Mouse (Mus musculus): Measurements from ENCODE around the gene N4bp2. TPM values are rescaled to one million over a fixed set of nuclear protein-coding genes. Genes with fewer than 3 reads are reported as not detected.
A peak's percentile ranks its signal among the peaks of the same experiment; 100 is the strongest.

N4bp2 gene
- total RNA-seq, 2 experiments from 2014 or later = 27.6 to 28.3 TPM

GRCm38 (mm10) chr5:65823601-65824133, 60.3 kb downstream of the N4bp2 start:
- peak; percentile 37 to 64 for DNase-seq
- intact Hi-C loops (cut with DNase I) = loop anchor here (1.0 kb wide), 1 partner anchor 115 kb away; no protein-coding TSS in a partner anchor

- no peak for DNase-seq
- intact Hi-C loops (cut with DNase I) = no loop called here
Measured at GRCm38 (mm10) chr5:65826476-65826875, 63.2 kb downstream of the N4bp2 start.

DNA sequence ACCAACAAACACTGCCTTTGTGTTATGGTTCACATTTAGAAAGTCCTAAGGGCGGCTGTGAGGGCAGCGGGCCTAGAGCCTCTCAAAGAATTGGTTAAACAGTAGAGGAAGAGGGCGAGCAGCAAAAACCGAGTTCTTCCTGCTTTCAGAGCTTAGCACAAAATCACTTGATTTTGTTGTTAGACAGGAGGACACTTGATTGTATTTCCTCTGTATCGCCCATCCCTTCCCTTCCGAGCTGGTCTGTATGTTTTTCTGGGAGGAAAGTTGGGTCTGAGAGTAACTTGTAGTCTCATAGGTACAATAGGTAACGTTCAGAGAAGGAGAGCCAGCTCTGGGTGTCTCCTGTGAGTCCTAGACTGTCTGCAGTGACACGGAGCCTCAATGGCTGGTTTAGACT, 63.8 kb downstream of the N4bp2 start:
- intact Hi-C loops (cut with DNase I) = no loop called here

DNA sequence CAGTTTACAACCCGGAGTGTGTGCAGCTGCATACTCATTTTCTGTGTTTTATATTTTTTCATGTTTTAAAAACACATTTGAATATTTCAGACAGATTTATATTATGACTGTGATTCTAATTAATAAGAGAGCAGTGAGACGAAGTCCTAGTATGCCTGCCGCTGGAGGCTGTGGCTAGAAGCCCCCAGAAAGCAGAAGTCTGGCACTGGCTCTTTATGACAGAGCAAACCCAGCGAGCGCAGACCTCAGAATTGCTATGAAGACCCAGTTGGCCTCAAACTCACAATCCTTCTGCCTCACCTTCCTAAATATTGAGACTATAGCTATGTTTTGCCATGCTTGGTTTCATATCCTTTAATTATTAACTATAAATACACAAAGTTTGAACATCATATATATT, 64.9 kb downstream of the N4bp2 start:
- DNase-seq = no peak
- intact Hi-C loops (cut with DNase I) = no loop called here

More for the DNA sequence above, 63.8 kb downstream of the N4bp2 start:
- no peak for DNase-seq

DNA sequence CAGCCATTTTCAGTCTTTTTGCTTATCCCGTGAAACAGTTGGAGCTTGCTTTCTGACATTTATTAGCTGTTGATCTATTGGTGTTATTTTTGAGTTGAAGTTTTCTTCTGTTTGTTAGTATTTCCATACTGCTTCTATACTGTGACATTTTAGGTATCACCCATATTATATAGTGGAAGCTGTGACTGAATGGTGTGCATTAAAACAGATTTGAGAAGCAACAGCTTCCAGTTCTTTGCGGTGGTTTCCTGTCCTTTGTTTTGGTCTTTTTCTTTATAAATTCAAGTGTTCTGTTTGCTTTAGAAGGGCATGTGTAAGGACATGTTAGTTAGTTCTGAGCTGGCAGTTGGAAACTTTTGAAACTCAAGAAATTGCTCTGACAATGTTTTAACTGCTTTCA, 65.7 kb downstream of the N4bp2 start:
- DNase-seq = no peak
- intact Hi-C loops (cut with DNase I) = no loop called here

GRCm38 (mm10) chr5:65831917-65832618, 68.7 kb downstream of the N4bp2 start:
- intact Hi-C loops (cut with DNase I) = no loop called here
- DNase-seq = peak in 1 of 2 experiments; percentile 4

DNA sequence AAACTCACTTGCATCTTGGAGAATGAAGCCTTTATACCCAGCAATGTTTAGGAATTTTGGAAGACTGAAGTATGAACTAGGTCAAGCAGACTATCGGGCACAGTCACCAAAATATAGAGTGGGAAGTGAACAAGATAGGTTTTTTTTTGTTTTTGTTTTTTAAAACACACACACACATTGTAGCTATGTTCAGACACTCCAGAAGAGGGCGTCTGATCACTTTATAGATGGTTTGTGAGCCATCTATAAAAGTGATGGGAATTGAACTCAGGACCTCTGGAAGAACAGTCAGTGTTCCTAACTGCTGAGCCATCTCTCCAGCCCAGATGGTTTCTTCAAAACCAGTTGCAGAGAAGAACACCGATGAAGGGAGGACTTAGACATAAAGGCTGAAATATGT, 69.8 kb downstream of the N4bp2 start:
- no peak for DNase-seq
- intact Hi-C loops (cut with DNase I) = no loop called here

DNA sequence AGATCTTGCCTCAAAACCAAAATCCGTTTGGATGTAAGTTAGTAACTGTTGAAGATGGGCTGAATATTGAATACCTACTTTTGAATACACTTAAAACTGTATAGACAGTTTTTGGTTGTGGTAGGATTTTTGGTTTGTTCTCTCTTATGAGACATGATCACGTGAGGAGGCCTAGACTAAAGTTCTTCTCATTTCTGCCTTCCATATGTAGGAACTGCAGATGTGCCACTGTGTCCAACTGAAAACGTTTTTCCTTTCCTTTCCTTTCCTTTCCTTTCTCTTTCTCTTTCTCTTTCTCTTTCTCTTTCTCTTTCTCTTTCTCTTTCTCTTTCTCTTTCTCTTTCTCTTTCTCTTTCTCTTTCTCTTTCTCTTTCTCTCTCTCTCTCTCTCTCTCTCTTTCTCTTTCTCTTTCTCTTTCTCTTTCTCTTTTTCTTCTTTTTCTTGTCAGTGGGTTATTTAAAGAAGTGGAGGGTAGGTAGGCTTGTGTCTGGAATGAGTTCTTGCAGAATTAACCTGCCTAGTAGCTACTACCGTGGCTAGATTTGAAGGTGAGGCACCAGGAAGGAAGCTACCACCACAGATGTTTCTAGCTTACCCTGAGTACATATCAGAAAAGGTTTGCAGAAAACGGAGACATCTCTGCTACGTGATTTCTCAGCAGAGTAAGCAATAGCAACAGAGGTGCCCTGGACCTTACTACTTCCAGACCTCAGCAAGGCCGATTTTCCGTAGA, 70.6 kb downstream of the N4bp2 start:
- no peak for DNase-seq
- intact Hi-C loops (cut with DNase I) = no loop called here

DNA sequence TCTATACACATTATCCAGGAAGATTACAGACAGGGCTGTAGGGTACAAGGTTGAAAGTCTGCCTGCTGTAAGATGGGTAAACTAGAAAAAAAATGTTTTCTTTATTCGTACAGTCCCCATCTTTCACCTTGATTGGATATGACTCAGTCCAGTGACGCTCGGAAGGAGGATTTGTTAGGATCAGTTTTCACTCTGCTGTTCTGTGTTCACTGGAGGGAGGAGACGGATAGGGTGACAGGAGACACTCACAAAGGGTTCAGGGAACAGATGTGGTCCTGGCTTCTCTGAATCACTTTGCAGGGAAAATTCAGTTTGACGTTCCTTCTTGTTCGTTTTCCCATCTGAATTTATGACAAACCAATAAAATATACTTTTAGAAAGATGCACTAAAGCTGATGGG, 74.7 kb downstream of the N4bp2 start:
- DNase-seq = no peak
- intact Hi-C loops (cut with DNase I) = loop anchor here (5.0 kb wide), 1 partner anchor 44 kb away; no protein-coding TSS in a partner anchor

DNA sequence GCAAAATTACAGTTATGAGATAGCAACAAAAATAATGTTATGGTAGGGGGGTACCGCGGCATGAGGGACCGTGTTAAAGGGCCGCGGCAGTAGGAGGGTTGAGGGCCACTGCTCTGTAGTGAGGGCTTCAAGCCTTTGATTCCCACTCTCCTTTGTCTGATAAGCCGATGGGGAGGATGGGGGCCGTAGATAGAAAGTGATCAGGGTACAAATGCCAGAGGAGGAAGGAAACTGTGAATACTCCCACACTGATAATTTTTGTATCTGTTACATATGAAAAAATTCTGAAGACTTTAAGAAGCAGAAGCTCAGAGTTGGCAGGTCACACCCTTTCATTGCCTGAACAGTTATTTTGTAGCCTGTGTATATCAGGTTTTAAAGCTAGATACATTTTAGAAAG, 79.6 kb downstream of the N4bp2 start:
- no peak for DNase-seq
- intact Hi-C loops (cut with DNase I) = no loop called here

DNA sequence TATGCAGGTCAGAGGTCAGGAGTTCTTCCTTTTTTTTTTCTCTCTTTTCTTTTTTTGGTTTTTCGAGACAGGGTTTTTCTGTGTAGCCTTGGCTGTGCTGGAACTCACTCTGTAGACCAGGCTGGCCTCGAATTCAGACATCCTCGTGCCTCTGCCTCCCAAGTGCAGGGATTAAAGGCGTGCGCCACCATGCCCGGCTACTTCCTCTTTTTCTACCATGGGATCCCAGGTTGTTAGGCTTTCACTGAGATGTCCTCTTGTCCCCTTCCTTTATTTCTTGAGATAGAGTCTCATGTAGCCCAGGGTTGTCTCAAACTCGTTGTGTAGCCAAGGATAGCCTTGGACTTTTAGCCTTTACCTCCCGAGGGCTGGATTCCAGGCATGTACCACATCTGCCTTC, 83.2 kb downstream of the N4bp2 start:
- intact Hi-C loops (cut with DNase I) = no loop called here
- no peak for DNase-seq

DNA sequence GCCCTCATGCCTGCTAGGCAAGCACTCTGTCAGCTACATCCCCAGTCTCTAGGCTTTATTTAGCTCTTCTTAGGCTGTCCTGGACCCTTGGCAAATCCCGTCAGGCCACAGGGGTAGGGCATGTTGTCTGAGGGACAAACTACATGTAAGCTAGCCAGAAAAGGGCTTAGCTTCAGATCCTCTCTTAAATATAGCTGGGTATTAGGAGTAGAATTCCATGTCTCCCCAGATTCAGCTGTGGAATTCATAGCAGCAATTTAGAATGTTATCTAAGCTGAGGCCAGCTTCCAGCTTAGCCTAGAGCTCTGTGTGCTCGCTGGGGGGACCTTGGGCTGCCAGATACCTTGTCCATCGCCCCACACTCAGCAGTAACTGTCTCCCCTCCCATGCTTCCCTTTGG, 83.6 kb downstream of the N4bp2 start:
- intact Hi-C loops (cut with DNase I) = no loop called here

DNA sequence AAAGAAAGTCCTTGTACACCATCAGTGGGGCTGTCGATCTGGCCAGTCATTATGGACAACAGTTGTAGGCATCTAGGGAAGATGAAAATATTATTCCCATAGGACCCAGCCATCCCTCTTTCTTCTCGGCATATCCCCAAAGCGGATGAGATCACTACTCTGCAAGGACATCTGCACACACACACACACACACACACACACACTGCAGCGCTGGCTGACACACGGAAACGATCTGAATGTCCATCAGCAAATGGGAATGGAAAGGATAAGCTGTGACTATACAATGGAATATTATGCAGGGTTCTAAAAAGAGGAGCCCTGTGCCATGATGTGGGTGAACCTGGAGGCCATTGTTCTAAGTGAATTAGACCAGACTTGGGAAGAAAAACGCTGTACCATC, 84.3 kb downstream of the N4bp2 start:
- DNase-seq = no peak
- intact Hi-C loops (cut with DNase I) = no loop called here

More for the DNA sequence above, 83.6 kb downstream of the N4bp2 start:
- no peak for DNase-seq

- no peak for DNase-seq
- intact Hi-C loops (cut with DNase I) = no loop called here
Measured at GRCm38 (mm10) chr5:65850765-65851164, 87.4 kb downstream of the N4bp2 start.

DNA sequence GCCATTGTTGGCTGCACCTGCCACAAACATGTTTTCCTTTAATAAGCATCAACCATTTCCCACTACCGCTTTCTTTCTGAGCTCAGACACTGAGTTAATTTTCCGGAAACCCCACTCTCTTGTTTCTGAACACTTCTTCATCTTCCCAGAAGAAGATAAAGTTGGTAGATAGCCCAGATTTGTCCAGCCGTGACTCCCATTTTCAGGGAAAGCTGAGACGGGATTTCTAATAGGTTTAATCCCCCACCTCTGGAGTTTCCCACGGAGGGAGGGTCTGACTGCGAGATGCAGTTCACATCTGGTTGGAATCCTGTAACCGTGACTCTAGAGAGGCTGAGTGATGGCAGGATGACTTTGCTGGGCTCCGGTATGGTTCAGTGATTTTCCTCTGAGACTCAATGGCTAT, 91.5 kb downstream of the N4bp2 start:
- intact Hi-C loops (cut with DNase I) = no loop called here
- DNase-seq = no peak

DNA sequence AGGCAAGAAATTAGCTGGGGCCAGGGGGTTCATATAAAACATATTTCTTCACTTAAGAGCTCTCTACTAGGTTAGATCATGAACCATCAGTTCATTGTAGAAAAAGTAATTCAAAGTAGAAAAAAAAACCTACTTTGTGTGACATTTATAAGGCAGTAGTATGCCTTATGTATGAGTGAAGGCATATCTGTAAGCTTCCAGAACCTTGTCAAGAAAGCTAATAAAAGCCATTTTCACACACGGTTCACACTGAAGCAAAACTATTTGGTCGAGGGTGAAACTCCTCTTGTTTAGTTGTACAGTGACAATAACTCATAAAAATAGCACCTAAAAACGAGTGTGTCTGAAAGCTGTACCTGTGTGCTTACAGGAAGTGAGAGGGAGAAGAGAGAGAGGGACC, 92.2 kb downstream of the N4bp2 start:
- DNase-seq = no peak

GRCm38 (mm10) chr5:65856591-65857411, 93.5 kb downstream of the N4bp2 start:
- intact Hi-C loops (cut with DNase I) = no loop called here
- no peak for DNase-seq

More for the DNA sequence above, 92.2 kb downstream of the N4bp2 start:
- intact Hi-C loops (cut with DNase I) = no loop called here

DNA sequence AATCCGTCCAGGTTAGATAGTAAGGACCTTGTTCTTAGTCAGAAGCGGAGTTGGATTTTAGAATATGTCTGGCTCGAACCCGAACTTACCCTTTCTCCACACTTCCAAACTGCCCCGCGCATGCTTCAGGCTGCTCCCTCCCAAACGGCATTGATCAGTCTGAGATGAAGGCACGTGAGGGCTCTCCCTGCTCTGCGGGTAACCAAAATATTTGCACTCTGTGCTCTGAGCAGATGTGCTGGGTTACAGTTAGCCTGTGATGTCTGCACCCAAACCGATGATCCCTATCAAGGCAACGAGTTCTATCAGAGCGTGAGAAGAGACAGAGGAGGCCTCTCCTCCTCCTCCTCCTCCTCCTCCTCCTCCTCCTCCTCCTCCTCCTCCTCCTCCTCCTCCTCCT, 94.6 kb downstream of the N4bp2 start:
- intact Hi-C loops (cut with DNase I) = no loop called here
- DNase-seq = no peak

GRCm38 (mm10) chr5:65858355-65858754, 95.0 kb downstream of the N4bp2 start:
- no peak for DNase-seq
- intact Hi-C loops (cut with DNase I) = no loop called here

DNA sequence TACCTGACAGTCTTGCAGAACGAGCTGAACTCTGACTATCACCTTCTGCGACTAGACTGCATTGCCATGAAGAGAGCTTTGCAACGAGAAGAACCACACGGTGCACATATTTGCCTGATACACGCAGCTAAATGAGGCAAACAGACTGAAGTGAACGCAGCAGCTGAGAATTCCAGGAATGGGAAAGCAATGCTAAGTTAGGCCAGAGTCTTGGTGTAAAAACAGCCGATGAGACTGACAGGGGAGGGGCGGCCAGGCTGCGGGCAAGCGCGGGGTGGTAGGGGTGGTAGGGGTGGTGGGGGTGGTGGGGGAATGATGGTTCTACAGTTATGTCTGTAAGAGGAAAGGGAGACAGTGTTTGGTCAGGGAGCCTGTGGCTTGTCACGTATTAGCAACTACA, 95.6 kb downstream of the N4bp2 start:
- intact Hi-C loops (cut with DNase I) = no loop called here
- peak in 1 of 2 experiments; percentile 48 for DNase-seq

DNA sequence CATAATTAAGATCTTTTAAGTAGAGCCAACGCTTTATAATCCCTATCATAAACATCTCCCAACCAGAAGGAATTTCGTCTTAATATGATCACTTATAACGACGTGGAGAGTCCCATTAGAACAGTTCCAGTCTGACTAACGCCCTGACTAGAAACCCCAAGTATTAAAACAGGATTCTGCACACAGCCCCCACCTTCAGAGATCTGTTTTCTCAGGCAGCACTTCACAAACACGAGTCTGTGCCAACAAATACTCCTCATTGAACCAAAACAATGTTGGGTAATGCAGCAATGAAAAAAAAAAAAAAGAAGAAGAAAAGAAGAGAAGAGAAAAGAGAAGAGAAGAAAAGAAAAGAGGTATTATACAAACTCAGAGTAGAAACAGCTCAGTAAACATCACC, 96.1 kb downstream of the N4bp2 start:
- DNase-seq = no peak
- intact Hi-C loops (cut with DNase I) = no loop called here

All from heart, postnatal 10 days (tissue).